ENCODE assay signal across 17 mouse cellular contexts in the genomic region with DNA sequence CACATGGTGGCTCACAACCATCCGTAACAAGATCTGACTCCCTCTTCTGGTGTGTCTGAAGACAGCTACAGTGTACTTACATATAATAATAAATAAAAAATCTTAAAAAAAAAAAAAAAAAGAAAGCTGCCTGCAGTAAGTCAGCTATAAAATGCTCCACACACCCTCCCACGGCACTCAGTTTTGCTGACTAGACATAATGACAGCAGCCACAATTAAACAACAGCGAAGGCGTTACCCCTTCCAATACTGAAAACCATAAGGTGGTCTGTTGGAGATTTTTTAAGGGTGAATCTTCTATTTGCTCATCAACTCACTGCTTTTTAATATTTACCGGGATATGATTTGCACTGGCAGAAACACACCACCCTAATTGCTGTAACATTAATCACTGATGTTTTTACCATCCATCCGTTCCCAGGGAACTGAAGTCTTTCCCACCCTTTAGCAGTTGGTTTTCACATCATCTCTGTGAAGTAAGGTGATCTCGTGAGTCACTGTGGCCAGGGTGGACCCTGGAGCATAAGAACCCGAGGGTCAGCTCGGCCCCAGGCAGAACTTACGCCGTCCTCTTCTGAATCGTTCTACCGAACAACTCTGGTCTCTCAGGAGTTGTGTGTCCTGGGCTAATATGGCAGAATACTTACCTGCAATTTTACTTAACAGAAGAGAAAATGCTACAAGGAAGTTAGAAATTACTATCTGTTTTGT. TPM values are rescaled to one million over a fixed set of nuclear protein-coding genes. Genes with fewer than 3 reads are reported as not detected.
DNase-seq lines count a peak whose midpoint lies in the region; ATAC-seq and TF ChIP-seq lines count a peak whose summit lies in the region.
"Had no signal": no experiment of that assay in that cellular context is flagged by ENCODE, and none has a peak within 500 bp of the region (broad histone marks: within the 10 kb centered on the region; RNA-seq: fewer than 3 reads in every experiment).

No protein-coding gene starts in this region.

- WGBS in heart, embryonic 10.5 days, result 91% methylated on average over 13 of the region's 13 CpGs
- WGBS in limb, embryonic 14.5 days, result 82% methylated on average over 12 of the region's 13 CpGs
- 93% methylated on average over 13 of the region's 13 CpGs for WGBS in limb, embryonic 10.5 days

- DNase-seq in gastrocnemius, postnatal 25 days, result peak; percentile 13
- DNase-seq in gastrocnemius, postnatal 10 days, result no peak
- DNase-seq in heart, embryonic 10.5 days (ENCODE audit: low spot score), result no peak
- DNase-seq in heart, postnatal 10 days, result no peak
- no peak for DNase-seq in limb, embryonic 14.5 days (ENCODE audit: low spot score)
- no peak for DNase-seq in limb, embryonic 10.5 days (ENCODE audit: low spot score)
- DNase-seq in urinary bladder, postnatal 36 days (ENCODE audit: low spot score in 2 of 2), result no peak
- DNase-seq: adrenal gland, adult 2 months; adrenal gland, postnatal 25 days; kidney, adult 8-10 months had no signal

- no peaks in the 10 kb centered on the region for H3K27me3 ChIP-seq in heart, embryonic 10.5 days (ENCODE audit: insufficient read depth, poor library complexity, severe bottlenecking)
- no peaks in the 10 kb centered on the region for H3K27me3 ChIP-seq in limb, embryonic 14.5 days (ENCODE audit: control insufficient read depth, insufficient read depth, low read length)
- H3K27me3 ChIP-seq in limb, embryonic 10.5 days (ENCODE audit: low read depth, poor library complexity, severe bottlenecking), result 0 out of 2 replicates have a peak, but pooled peaks cover 5% of the 10 kb centered on the region

- no peak overlapping the region for H3K4me3 ChIP-seq in heart, embryonic 10.5 days
- H3K4me3 ChIP-seq in limb, embryonic 14.5 days (replicated peaks; ENCODE audit: low read length), result no peak overlapping the region
- H3K4me3 ChIP-seq in limb, embryonic 10.5 days, result no peak overlapping the region
- H3K4me3 ChIP-seq: embryonic facial prominence, embryonic 10.5 days; hindbrain, embryonic 12.5 days had no signal

- no peaks in the 10 kb centered on the region for H3K9me3 ChIP-seq in heart, embryonic 10.5 days
- no peaks in the 10 kb centered on the region for H3K9me3 ChIP-seq in limb, embryonic 14.5 days (ENCODE audit: control insufficient read depth, low read length)
- no peaks in the 10 kb centered on the region for H3K9me3 ChIP-seq in limb, embryonic 10.5 days (replicated peaks)
- H3K9me3 ChIP-seq: embryonic facial prominence, embryonic 10.5 days; hindbrain, embryonic 12.5 days had no signal

- H3K9ac ChIP-seq in limb, embryonic 14.5 days (ENCODE audit: low read depth, low read length, severe bottlenecking), result no peak overlapping the region
- H3K9ac ChIP-seq: hindbrain, embryonic 12.5 days had no signal

- no peak overlapping the region for H3K4me2 ChIP-seq in limb, embryonic 14.5 days (replicated peaks; ENCODE audit: low read depth, low read length, severe bottlenecking)
- H3K4me2 ChIP-seq: hindbrain, embryonic 12.5 days had no signal

- peak; percentile 51; the same call in 1 of the 2 replicates for ATAC-seq in limb, embryonic 14.5 days (ENCODE audit: low FRiP score, low read depth)
- ATAC-seq: forebrain, embryonic 14.5 days; hindbrain, embryonic 16.5 days; inflammation-experienced regulatory T-cells, adult 6 months; intestine, postnatal 0 days had no signal

- intact Hi-C loops in heart, postnatal 10 days (cut with DNase I), result no loop called here

- H3K4me1 ChIP-seq in heart, embryonic 10.5 days, result peaks cover 34% of the 10 kb centered on the region
- peaks cover 4% of the 10 kb centered on the region for H3K4me1 ChIP-seq in limb, embryonic 14.5 days (ENCODE audit: control insufficient read depth, insufficient read depth, low read length)
- H3K4me1 ChIP-seq in limb, embryonic 10.5 days, result no peaks in the 10 kb centered on the region

- 0 out of 2 replicates have a peak overlapping the region, but pooled peaks have one; percentile 10 for H3K27ac ChIP-seq in heart, embryonic 10.5 days
- no peak overlapping the region for H3K27ac ChIP-seq in limb, embryonic 14.5 days (replicated peaks; ENCODE audit: low read depth, low read length)
- no peak overlapping the region for H3K27ac ChIP-seq in limb, embryonic 10.5 days
- H3K27ac ChIP-seq: embryonic facial prominence, embryonic 10.5 days; hindbrain, embryonic 12.5 days had no signal

- TF ChIP-seq POLR2A in limb, embryonic 14.5 days (IDR thresholded peaks at IDR 0.05; ENCODE audit: borderline replicate concordance, extremely low read depth, insufficient read depth, insufficient read length), result no peak

- H3K36me3 ChIP-seq in heart, embryonic 10.5 days, result no peaks in the 10 kb centered on the region
- H3K36me3 ChIP-seq in limb, embryonic 14.5 days (ENCODE audit: control insufficient read depth, insufficient read depth, low read length), result no peaks in the 10 kb centered on the region
- no peaks in the 10 kb centered on the region for H3K36me3 ChIP-seq in limb, embryonic 10.5 days
- H3K36me3 ChIP-seq: embryonic facial prominence, embryonic 10.5 days; hindbrain, embryonic 12.5 days had no signal

RNA-seq across cellular contexts. Expression of a gene that starts 7.5 kb away (rescaled TPM):
- total RNA-seq in gastrocnemius, postnatal 25 days (2021), result 1 to 10 TPM; 2.6 to 3.0 TPM
- total RNA-seq in gastrocnemius, postnatal 10 days (2021), result 1 to 10 TPM; 3.6 to 4.1 TPM
- 6.3 and 7.5 TPM in 2 replicates for polyA plus RNA-seq in heart, embryonic 10.5 days (2016; fragmentation: Nextera tagmentation; extraction: Ambion mirVana)
- total RNA-seq in heart, postnatal 10 days (2021), result 1 to 10 TPM; 5.8 to 6.5 TPM
- polyA plus RNA-seq in limb, embryonic 14.5 days (2012; rRNA removed), result 3.4 and 3.6 TPM in 2 replicates
- 6.0 and 8.6 TPM in 2 replicates for polyA plus RNA-seq in limb, embryonic 14.5 days (2014; fragmentation: Nextera tagmentation; extraction: Ambion mirVana)
- 5.6 and 7.8 TPM in 2 replicates for polyA plus RNA-seq in limb, embryonic 10.5 days (2016; fragmentation: Nextera tagmentation; extraction: Ambion mirVana)
- polyA plus RNA-seq: C2C12 had no signal
